Mouse (Mus musculus) stomach, embryonic 15.5 days (tissue): ENCODE data around the gene Zfp948. TPM values are rescaled to one million over a fixed set of nuclear protein-coding genes. Genes with fewer than 3 reads are reported as not detected.
"Not testable (repeated sequence)": the region's sequence is repeated elsewhere in the genome, so short reads cannot be mapped to it uniquely, and the experiment has no call there.

Experiments
- ATAC-seq: fragments of 200-750 bp; cut with Nextera tagmentation; 2 replicates; pipeline ENCODE4 v1.8.0; 2017; ENCODE audit warnings: low read depth, moderate number of reproducible peaks, moderate TSS enrichment; ENCODE audit not compliant: insufficient read depth, low FRiP score
- H3K27ac ChIP-seq: fragments of 300-500 bp; sonication (generic); 2 replicates; pipeline ENCODE4 v1.5.1; 2015; ENCODE audit warnings: mild to moderate bottlenecking, inconsistent platforms
- H3K27me3 ChIP-seq: fragments of 300-500 bp; sonication (generic); replicated peaks from 2 replicates; pipeline ENCODE4 v1.6.1; 2015; ENCODE audit warnings: inconsistent platforms
- H3K36me3 ChIP-seq: fragments of 300-500 bp; sonication (generic); 2 replicates; pipeline ENCODE4 v1.6.1; 2015; ENCODE audit warnings: inconsistent platforms
- H3K4me1 ChIP-seq: fragments of 300-500 bp; sonication (generic); 2 replicates; pipeline ENCODE4 v1.6.1; 2015; ENCODE audit warnings: inconsistent platforms
- H3K4me2 ChIP-seq: fragments of 300-500 bp; sonication (generic); 2 replicates; pipeline ENCODE4 v1.6.1; 2015; ENCODE audit warnings: mild to moderate bottlenecking, inconsistent platforms
- H3K4me3 ChIP-seq: fragments of 300-500 bp; sonication (generic); replicated peaks from 2 replicates; pipeline ENCODE4 v1.5.1; 2015; ENCODE audit warnings: inconsistent platforms
- H3K9ac ChIP-seq: fragments of 300-500 bp; sonication (generic); 2 replicates; pipeline ENCODE4 v1.6.1; 2015; ENCODE audit warnings: inconsistent platforms
- H3K9me3 ChIP-seq: fragments of 300-500 bp; sonication (generic); 2 replicates; pipeline ENCODE4 v1.6.1; 2016; ENCODE audit warnings: inconsistent platforms
- WGBS: fragments of 180-500 bp; shearing (Covaris S2); methylation state at CpG from one replicate; pipeline ENCODE4 v1.1.7; 2015; 5-methylcytosine and 5-hydroxymethylcytosine counted together
- polyA plus RNA-seq: library from polyadenylated mRNA; unstranded; fragments of >200 nt; fragmentation: Nextera tagmentation; extraction: Ambion mirVana; gene quantifications from 2 replicates; pipeline ENCODE4 v1.2.1, GENCODE M21; 2015

Zfp948 gene
- polyA plus RNA-seq, 1 experiment from 2014 or later, result 16.0 TPM

DNA sequence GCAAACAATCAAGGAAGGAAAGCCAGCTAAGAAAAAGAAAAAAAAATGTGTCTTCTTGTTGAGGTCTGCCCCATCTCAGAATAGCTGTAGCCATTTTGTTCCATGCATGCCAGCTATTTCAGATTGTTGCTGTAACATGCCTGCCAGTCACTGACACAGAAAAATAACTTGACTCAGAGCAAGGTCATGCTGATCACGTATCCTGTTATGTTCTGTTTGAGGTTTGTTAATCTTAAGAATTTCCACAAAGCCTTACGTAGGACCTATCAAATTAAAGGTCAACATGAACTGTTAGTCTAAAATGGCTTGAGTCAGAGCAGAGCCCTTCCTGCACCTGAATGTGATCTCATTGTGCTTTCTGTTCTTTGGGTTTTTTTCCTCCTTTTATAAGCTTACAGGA is 30.1 kb upstream of the Zfp948 start:
- Histone ChIP-seq H3K9me3 (no peaks in the 10 kb centered on the region), H3K27ac (no peak overlapping the region), H3K9ac (no peak overlapping the region), H3K36me3 (no peaks in the 10 kb centered on the region), H3K4me1 (peaks cover 10% of the 10 kb centered on the region), H3K4me2 (no peak overlapping the region), H3K4me3 (no peak overlapping the region), H3K27me3 (no peaks in the 10 kb centered on the region)
- ATAC-seq, result no peak
- WGBS, result 38% methylated on average over 2 of the region's 2 CpGs

DNA sequence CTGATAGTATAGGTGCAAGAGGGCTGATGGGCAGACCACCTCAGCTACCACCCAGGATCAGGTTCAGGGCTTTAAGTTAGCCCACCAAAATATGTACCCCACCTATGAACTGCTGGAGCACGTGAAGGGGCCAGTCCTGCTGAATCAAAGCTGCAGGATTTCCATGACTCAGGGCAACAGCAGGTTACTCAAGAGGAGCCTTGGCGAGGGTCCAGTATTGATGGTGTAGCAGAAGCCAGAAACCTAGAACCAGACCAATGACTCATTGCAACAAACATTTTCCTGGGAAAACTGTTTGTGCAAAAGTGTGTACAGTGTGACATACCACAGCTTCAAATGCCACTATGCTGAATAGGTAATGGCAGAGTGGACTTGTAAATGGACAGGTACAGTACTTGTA is 9.0 kb upstream of the Zfp948 start:
- Histone ChIP-seq H3K9ac (no peak overlapping the region), H3K4me2 (no peak overlapping the region), H3K27ac (no peak overlapping the region), H3K4me1 (no peaks in the 10 kb centered on the region), H3K9me3 (no peaks in the 10 kb centered on the region), H3K4me3 (no peak overlapping the region), H3K36me3 (peaks cover 11% of the 10 kb centered on the region; the same call in 1 of the 2 replicates), H3K27me3 (no peaks in the 10 kb centered on the region)
- 84% methylated on average over 2 of the region's 2 CpGs for WGBS
- no peak for ATAC-seq

GRCm38 (mm10) chr17:21566220-21566619 is 588 bp upstream of the Zfp948 start:
- under 1% methylated on average over 5 of the region's 5 CpGs for WGBS
- Histone ChIP-seq H3K36me3 (no peaks in the 10 kb centered on the region), H3K27me3 (no peaks in the 10 kb centered on the region), H3K4me3 (peak overlapping the region; percentile 72), H3K4me2 (peak overlapping the region; percentile 78), H3K4me1 (peaks cover 7% of the 10 kb centered on the region; the same call in 1 of the 2 replicates), H3K27ac (peak overlapping the region; percentile 95), H3K9me3 (no peaks in the 10 kb centered on the region), H3K9ac (peak overlapping the region; percentile 68)
- ATAC-seq, result peak; percentile 57; the same call in 1 of the 2 replicates

DNA sequence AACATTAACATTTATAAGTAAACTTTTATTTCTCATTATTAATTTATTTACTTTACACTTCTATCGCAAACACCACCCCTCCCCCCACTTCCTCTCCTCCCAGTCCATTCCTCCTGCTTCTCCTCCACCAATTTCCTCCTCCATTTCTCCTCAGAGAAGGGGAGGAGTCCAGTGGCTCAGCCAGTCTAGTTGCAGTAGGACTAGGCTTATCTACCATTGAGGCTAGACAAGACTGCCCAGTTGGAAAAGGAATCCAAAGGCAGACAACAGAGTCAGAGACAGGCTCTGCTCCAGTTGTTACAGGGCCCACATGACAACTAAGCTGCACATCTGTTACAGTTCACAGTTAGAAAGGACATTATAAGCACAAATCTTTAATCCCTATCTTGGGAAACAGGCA is 888 bp downstream of the Zfp948 start:
- no peaks in the 10 kb centered on the region; the same call in 1 of the 2 replicates for H3K36me3 ChIP-seq
- ATAC-seq, result no peak
- H3K4me1 ChIP-seq, result peaks cover 7% of the 10 kb centered on the region; the same call in 1 of the 2 replicates
- 19% methylated on average over 1 of the region's 1 CpGs for WGBS
- no peak overlapping the region for H3K27ac ChIP-seq
- no peaks in the 10 kb centered on the region for H3K9me3 ChIP-seq
- H3K4me3 ChIP-seq, result peak overlapping the region; percentile 34
- peak overlapping the region; percentile 78 for H3K4me2 ChIP-seq
- no peaks in the 10 kb centered on the region for H3K27me3 ChIP-seq
- H3K9ac ChIP-seq, result no peak overlapping the region

GRCm38 (mm10) chr17:21579080-21579479 is 12.3 kb downstream of the Zfp948 start:
- 84% methylated on average over 1 of the region's 1 CpGs for WGBS
- no peak for ATAC-seq
- no peak overlapping the region for H3K4me3 ChIP-seq
- no peaks in the 10 kb centered on the region for H3K27me3 ChIP-seq
- no peaks in the 10 kb centered on the region for H3K9me3 ChIP-seq
- no peak overlapping the region for H3K4me2 ChIP-seq
- H3K27ac ChIP-seq, result no peak overlapping the region
- H3K9ac ChIP-seq, result no peak overlapping the region
- H3K36me3 ChIP-seq, result peaks cover 16% of the 10 kb centered on the region
- no peaks in the 10 kb centered on the region for H3K4me1 ChIP-seq

GRCm38 (mm10) chr17:21579493-21580175 is 12.8 kb downstream of the Zfp948 start:
- 23% methylated on average over 5 of the region's 5 CpGs for WGBS
- no peak overlapping the region for H3K4me2 ChIP-seq
- ATAC-seq, result peak; percentile 78
- no peak overlapping the region for H3K4me3 ChIP-seq
- H3K9me3 ChIP-seq, result no peaks in the 10 kb centered on the region
- no peaks in the 10 kb centered on the region for H3K27me3 ChIP-seq
- H3K27ac ChIP-seq, result no peak overlapping the region
- H3K9ac ChIP-seq, result no peak overlapping the region
- no peaks in the 10 kb centered on the region for H3K4me1 ChIP-seq
- peaks cover 17% of the 10 kb centered on the region for H3K36me3 ChIP-seq

- Histone ChIP-seq H3K4me2 (no peak overlapping the region), H3K4me1 (no peaks in the 10 kb centered on the region), H3K36me3 (peaks cover 33% of the 10 kb centered on the region), H3K27ac (no peak overlapping the region), H3K27me3 (no peaks in the 10 kb centered on the region), H3K4me3 (no peak overlapping the region), H3K9me3 (no peaks in the 10 kb centered on the region), H3K9ac (no peak overlapping the region)
- 95% methylated on average over 2 of the region's 2 CpGs for WGBS
- ATAC-seq, result no peak
These were observed 18.7 kb downstream of the Zfp948 start for GRCm38 (mm10) chr17:21585521-21585920.

DNA sequence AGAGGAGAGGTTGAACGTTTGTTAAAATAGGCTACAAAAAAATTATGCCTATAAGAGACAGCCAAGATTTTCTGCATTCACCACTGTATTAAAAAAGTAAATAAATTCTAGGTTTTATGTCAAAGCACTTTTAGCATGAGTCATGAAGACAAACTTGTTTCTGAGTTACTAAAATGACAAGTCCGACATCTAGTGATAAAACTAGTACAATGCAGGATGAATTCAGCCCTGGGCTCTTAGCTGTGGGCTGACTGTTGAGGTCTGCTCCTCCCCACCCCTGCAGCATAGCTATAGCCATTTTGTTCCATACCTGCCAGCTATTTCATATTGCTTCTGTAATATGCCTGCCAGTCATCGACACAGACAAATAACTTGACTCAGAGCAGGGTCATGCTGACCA is 49.5 kb downstream of the Zfp948 start:
- Histone ChIP-seq H3K4me1 (no peaks in the 10 kb centered on the region), H3K4me3 (no peak overlapping the region), H3K27ac (no peak overlapping the region), H3K9me3 (no peaks in the 10 kb centered on the region), H3K9ac (no peak overlapping the region), H3K27me3 (no peaks in the 10 kb centered on the region), H3K4me2 (no peak overlapping the region), H3K36me3 (no peaks in the 10 kb centered on the region)
- ATAC-seq, result no peak
- 64% methylated on average over 3 of the region's 3 CpGs for WGBS

DNA sequence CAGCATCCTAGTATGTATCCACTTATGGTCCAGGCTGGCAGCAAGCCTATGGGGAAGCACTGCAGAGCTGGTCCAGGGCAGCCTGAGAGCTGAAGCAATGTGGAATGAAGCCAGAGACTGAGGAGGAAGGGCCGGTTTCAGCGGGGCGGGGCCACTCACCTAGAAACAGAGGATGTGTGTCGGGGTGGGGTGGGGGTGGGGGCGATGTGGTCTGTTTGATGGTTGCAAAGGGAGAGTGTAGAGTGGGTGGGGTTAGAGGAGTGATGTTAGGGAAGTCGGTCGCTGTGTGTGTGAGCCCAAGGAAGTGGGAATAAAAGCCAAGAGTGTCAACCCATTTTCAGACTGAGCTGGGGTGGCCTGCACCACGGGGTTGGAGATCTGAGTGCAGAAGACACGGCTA is 50.5 kb downstream of the Zfp948 start:
- no peaks in the 10 kb centered on the region for H3K36me3 ChIP-seq
- H3K27ac ChIP-seq, result no peak overlapping the region
- H3K4me1 ChIP-seq, result no peaks in the 10 kb centered on the region
- H3K4me3 ChIP-seq, result no peak overlapping the region
- no peaks in the 10 kb centered on the region for H3K9me3 ChIP-seq
- 9% methylated on average over 9 of the region's 9 CpGs for WGBS
- no peak overlapping the region for H3K9ac ChIP-seq
- peak; percentile 43; the same call in 1 of the 2 replicates for ATAC-seq
- no peaks in the 10 kb centered on the region for H3K27me3 ChIP-seq
- H3K4me2 ChIP-seq, result peak overlapping the region; percentile 27; the same call in 1 of the 2 replicates

DNA sequence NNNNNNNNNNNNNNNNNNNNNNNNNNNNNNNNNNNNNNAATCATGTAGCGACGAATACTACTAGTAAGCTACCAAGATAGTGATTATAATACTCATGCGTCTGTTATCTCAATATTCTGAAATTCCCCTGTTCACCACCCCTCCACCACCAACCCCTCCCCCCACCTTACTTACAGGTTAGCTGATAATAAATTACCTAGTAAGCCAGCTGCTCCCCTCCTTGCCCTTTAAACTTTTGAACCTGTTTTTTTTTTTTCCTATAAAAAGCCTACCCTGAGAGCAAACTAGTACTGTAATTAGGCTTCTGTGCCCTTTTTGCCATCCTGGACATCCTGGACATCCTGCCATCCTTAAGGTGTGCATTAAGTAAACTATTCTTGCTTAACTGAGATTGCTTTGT is 56.8 kb downstream of the Zfp948 start:
- Histone ChIP-seq H3K9ac (no peak overlapping the region), H3K4me2 (no peak overlapping the region), H3K27ac (no peak overlapping the region), H3K27me3 (no peaks in the 10 kb centered on the region), H3K4me1 (no peaks in the 10 kb centered on the region), H3K9me3 (no peaks in the 10 kb centered on the region), H3K36me3 (no peaks in the 10 kb centered on the region), H3K4me3 (no peak overlapping the region)
- ATAC-seq, result no peak
- WGBS, result 0% methylated on average over 1 of the region's 3 CpGs

- H3K4me2 ChIP-seq, H3K4me1 ChIP-seq, H3K27me3 ChIP-seq, ATAC-seq, H3K9me3 ChIP-seq, H3K36me3 ChIP-seq, H3K27ac ChIP-seq, H3K4me3 ChIP-seq, H3K9ac ChIP-seq: not testable (repeated sequence)
- 48% methylated on average over 4 of the region's 4 CpGs for whole genome bisulfite sequencing
These were observed 69.0 kb downstream of the Zfp948 start for GRCm38 (mm10) chr17:21635758-21636157.
